Mouse (Mus musculus): ENCODE results near the gene 4930469K13Rik. TPM values are rescaled to one million over a fixed set of nuclear protein-coding genes. Genes with fewer than 3 reads are reported as not detected.

Gene 4930469K13Rik
- polyA plus RNA-seq, 1 experiment from 2014 or later = 0.74 TPM

- ATAC-seq (replicated peaks; ENCODE audit: low FRiP score, low TSS enrichment, low read depth) = no peak
- WGBS = 71% methylated on average over 4 of the region's 4 CpGs
Observed at GRCm38 (mm10) chr11:33927836-33928235, 170.5 kb downstream of the 4930469K13Rik start.

DNA sequence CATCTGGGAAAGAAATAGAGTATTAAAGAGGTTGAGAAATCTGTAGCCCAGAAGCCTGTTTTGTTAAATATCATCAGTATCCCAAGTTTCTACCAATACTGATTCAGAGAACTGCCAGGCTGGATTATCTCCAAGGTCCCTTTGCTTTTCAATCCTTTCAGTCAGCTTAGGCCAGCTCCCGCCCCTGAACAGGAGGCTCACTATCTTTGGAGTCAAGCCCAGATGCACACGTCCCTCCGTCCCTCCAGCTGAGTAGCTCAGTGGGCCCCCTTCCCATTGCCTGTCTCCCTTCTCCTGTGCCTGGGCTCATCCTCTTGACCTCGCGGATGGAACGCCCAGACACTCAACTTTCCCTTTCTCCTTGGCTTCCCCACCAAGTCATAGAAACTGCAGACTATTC lies 171.0 kb downstream of the 4930469K13Rik start:
- no peaks in the 10 kb centered on the region for H3K36me3 ChIP-seq (ENCODE audit: control insufficient read depth, insufficient read depth, low read length)
- no peak overlapping the region for H3K4me2 ChIP-seq (ENCODE audit: low read length)
- H3K9me3 ChIP-seq (ENCODE audit: control insufficient read depth, low read length) = no peaks in the 10 kb centered on the region
- H3K4me1 ChIP-seq (replicated peaks; ENCODE audit: control insufficient read depth, insufficient read depth, low read length) = peaks cover 11% of the 10 kb centered on the region
- no peaks in the 10 kb centered on the region for H3K27me3 ChIP-seq (replicated peaks; ENCODE audit: control insufficient read depth, insufficient read depth, low read length)
- no peak overlapping the region for H3K9ac ChIP-seq (ENCODE audit: low read length)
- H3K27ac ChIP-seq (ENCODE audit: low read depth) = no peak overlapping the region
- DNase-seq (ENCODE audit: low spot score) (no peak), ATAC-seq (replicated peaks; ENCODE audit: low FRiP score, low TSS enrichment, low read depth) (no peak)
- H3K4me3 ChIP-seq (ENCODE audit: low read depth, low read length) = no peak overlapping the region
- WGBS = 57% methylated on average over 6 of the region's 6 CpGs

More at GRCm38 (mm10) chr11:33927836-33928235, 170.5 kb downstream of the 4930469K13Rik start:
- Histone ChIP-seq H3K4me1 (replicated peaks; ENCODE audit: control insufficient read depth, insufficient read depth, low read length) (peaks cover 16% of the 10 kb centered on the region), H3K27ac (ENCODE audit: low read depth) (no peak overlapping the region), H3K9ac (ENCODE audit: low read length) (no peak overlapping the region), H3K9me3 (ENCODE audit: control insufficient read depth, low read length) (no peaks in the 10 kb centered on the region), H3K4me3 (ENCODE audit: low read depth, low read length) (no peak overlapping the region), H3K27me3 (replicated peaks; ENCODE audit: control insufficient read depth, insufficient read depth, low read length) (no peaks in the 10 kb centered on the region), H3K36me3 (ENCODE audit: control insufficient read depth, insufficient read depth, low read length) (no peaks in the 10 kb centered on the region), H3K4me2 (ENCODE audit: low read length) (no peak overlapping the region)
- DNase-seq (ENCODE audit: low spot score) = no peak

GRCm38 (mm10) chr11:33926551-33926950 lies 171.8 kb downstream of the 4930469K13Rik start:
- Histone ChIP-seq H3K27me3 (replicated peaks; ENCODE audit: control insufficient read depth, insufficient read depth, low read length) (no peaks in the 10 kb centered on the region), H3K9me3 (ENCODE audit: control insufficient read depth, low read length) (no peaks in the 10 kb centered on the region), H3K4me1 (replicated peaks; ENCODE audit: control insufficient read depth, insufficient read depth, low read length) (peaks cover 5% of the 10 kb centered on the region), H3K36me3 (ENCODE audit: control insufficient read depth, insufficient read depth, low read length) (no peaks in the 10 kb centered on the region), H3K4me3 (ENCODE audit: low read depth, low read length) (no peak overlapping the region), H3K4me2 (ENCODE audit: low read length) (no peak overlapping the region), H3K27ac (ENCODE audit: low read depth) (no peak overlapping the region), H3K9ac (ENCODE audit: low read length) (no peak overlapping the region)
- WGBS = 39% methylated on average over 2 of the region's 2 CpGs
- DNase-seq (ENCODE audit: low spot score) (peak; percentile 62), ATAC-seq (replicated peaks; ENCODE audit: low FRiP score, low TSS enrichment, low read depth) (peak; percentile 77)

DNA sequence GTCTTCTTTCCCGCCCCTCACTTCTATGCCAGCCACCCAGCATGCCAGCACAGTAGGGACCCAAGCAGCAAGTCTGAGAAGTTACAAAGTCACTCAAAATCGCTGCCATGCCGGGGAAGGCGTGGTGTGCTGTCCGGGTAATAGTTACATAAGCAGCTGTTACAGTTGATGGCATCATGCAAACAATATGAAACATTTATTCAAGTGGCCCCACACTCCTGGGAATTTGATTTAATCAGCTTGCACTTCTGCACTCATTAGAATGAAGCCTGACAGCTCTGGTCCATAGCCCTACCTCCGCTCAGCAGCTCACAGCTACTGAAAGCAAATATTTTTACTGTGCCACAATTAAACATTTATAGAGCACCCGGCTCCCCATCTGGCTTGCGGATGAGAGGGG lies 172.6 kb downstream of the 4930469K13Rik start:
- DNase-seq (ENCODE audit: low spot score) (no peak), ATAC-seq (replicated peaks; ENCODE audit: low FRiP score, low TSS enrichment, low read depth) (no peak)
- 73% methylated on average over 8 of the region's 8 CpGs for WGBS
- H3K9me3 ChIP-seq (ENCODE audit: control insufficient read depth, low read length) = no peaks in the 10 kb centered on the region
- H3K27me3 ChIP-seq (replicated peaks; ENCODE audit: control insufficient read depth, insufficient read depth, low read length) = no peaks in the 10 kb centered on the region
- no peak overlapping the region for H3K9ac ChIP-seq (ENCODE audit: low read length)
- H3K27ac ChIP-seq (ENCODE audit: low read depth) = no peak overlapping the region
- no peaks in the 10 kb centered on the region for H3K36me3 ChIP-seq (ENCODE audit: control insufficient read depth, insufficient read depth, low read length)
- H3K4me2 ChIP-seq (ENCODE audit: low read length) = no peak overlapping the region
- H3K4me1 ChIP-seq (replicated peaks; ENCODE audit: control insufficient read depth, insufficient read depth, low read length) = peaks cover 4% of the 10 kb centered on the region
- no peak overlapping the region for H3K4me3 ChIP-seq (ENCODE audit: low read depth, low read length)

Other genes with a start within 250 kb of the 4930469K13Rik start
- gene Kcnmb1, start 135.5 kb downstream of the 4930469K13Rik start, polyA plus RNA-seq (2014; fragmentation: Nextera tagmentation; extraction: Ambion mirVana) = 2.0 and 2.5 TPM in 2 replicates
- gene Kcnip1, start 105.4 kb downstream of the 4930469K13Rik start, polyA plus RNA-seq (2014; fragmentation: Nextera tagmentation; extraction: Ambion mirVana) = 13.1 and 17.7 TPM in 2 replicates
- gene Lcp2, start 51.6 kb downstream of the 4930469K13Rik start, polyA plus RNA-seq (2014; fragmentation: Nextera tagmentation; extraction: Ambion mirVana) = 3.3 and 3.6 TPM in 2 replicates
- gene Foxi1, start 109.5 kb upstream of the 4930469K13Rik start, polyA plus RNA-seq (2014; fragmentation: Nextera tagmentation; extraction: Ambion mirVana) = not detected in 2 replicates
- gene Fam196b, start 216.3 kb upstream of the 4930469K13Rik start, polyA plus RNA-seq (2014; fragmentation: Nextera tagmentation; extraction: Ambion mirVana) = 0.20 and 0.27 TPM in 2 replicates

Data from intestine, embryonic 14.5 days (tissue).